Mouse (Mus musculus) adrenal gland, postnatal 36 days (tissue): Measurements from ENCODE around the gene Chmp3. TPM values are rescaled to one million over a fixed set of nuclear protein-coding genes. Genes with fewer than 3 reads are reported as not detected.

Source experiments
- DNase-seq, 2 experiments: peaks; one replicate each; pipeline ENCODE4 v3.0.0; 2021; ENCODE audit warnings: mixed read lengths in 1 of 2
- long read RNA-seq, 2 experiments: library from polyadenylated mRNA; stranded (forward); transcript quantifications; one replicate each; pipeline ENCODE4 v2.0.0; 2021; ENCODE audit warnings: borderline sequencing depth in 2 of 2
- total RNA-seq, 2 experiments: library from RNA; stranded (reverse); gene quantifications; 2 replicates each; pipeline ENCODE4 v1.2.3; 2021

Chmp3 gene
- 100 to 1,000 TPM; 121 to 126 TPM for total RNA-seq
- long read RNA-seq, experiment 1, transcript Chmp3-201 (6 exons, 2,654 nt): major isoform, 144 of 218 reads
- long read RNA-seq, experiment 1, partial matches to known transcripts: 40 of 218 reads
- long read RNA-seq, experiment 1, other reads (novel, unspliced or antisense): 33 of 218 reads
- long read RNA-seq, experiment 2, transcript Chmp3-201 (6 exons, 2,654 nt): major isoform, 43 of 56 reads
- long read RNA-seq, experiment 2, partial matches to known transcripts: 2 of 56 reads
- long read RNA-seq, experiment 2, other reads (novel, unspliced or antisense): 11 of 56 reads

DNA sequence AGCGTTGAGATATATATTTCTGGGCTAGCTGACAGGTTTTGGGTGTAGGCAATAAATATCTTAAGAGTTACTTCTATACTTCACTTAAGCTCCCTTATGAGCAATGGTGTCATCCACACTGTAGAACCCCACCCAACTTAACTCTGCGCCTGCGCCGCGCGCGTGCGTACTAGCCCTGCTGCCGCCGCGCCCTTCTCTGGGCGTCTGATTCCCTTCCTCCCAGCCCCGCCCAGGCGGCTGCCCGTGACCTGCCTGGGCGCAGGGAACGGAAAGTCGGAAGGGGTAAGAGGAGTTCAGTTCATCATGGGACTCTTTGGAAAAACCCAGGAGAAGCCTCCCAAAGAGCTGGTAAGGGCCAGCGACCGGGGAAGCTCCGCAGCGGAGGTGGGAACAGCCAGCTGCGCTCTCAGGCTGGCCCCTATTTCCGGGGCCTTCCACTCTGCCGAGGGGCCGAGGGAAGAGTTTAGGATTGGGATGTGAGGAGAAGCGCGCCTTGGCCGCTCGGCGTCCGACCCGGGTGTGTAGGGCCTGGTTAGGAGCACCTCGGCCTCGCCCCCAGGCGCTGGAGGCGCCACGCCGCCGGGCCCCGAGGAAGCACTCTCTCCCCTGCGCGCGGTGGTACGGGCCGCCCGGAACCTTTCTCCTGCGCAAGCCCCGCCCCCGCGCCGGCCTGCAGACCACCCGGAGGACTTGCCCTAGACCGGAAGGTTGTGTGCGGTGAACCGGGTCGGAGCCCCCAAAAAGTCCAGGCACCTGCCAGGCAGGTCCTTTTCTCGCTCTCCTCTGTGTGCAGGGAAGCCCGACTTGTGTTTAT lies at the start of gene Chmp3:
Chmp3 (plus strand) TSS at position 112 of the 814 bp plus-strand sequence.
- DNase-seq: peak; percentile 97 to 98

- DNase-seq: peak; percentile 64 to 71
These were observed 49.1 kb upstream of the Chmp3 start for GRCm38 (mm10) chr6:71494341-71495020.

DNA sequence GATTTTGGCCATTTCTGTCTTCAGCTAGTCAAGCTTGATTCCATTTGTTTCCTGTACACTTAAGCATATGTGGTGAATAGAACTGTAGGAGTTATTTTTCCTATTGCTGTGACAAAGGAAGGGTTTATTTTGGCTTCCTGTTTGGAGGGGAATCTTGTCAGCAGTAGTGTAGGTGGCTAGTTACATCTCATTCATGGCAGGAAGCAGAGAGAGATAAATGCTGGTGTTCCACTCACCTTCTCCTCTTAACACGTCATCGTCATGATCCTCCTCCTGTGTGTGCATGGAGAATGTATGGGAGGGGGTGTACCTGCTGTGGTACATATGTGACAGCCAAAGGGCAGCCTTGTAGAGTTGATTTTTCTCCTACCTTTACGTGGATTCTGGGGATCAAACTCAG lies 43.0 kb upstream of the Chmp3 start:
- no peak for DNase-seq

DNA sequence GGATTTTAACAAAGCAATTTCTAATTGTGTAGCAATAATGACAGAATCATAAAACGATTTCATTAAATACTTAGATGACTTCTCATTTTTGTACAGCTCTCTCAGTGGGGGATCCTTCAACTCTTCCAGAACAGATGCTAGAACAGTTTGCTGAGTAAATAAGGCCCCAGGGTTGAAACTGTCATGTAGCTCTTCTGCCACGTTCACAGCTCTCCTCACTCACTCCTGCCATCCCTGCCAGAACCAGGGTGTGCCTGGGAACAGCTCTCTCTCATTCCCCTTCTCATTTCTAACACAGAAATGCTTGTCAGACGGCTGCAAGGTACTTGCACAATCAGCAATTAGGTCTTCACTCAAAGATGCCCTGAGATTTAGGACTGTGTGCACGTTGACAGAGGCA lies 40.6 kb upstream of the Chmp3 start:
- no peak for DNase-seq

GRCm38 (mm10) chr6:71503670-71504069 lies 39.9 kb upstream of the Chmp3 start:
- DNase-seq: no peak

GRCm38 (mm10) chr6:71504091-71504490 lies 39.5 kb upstream of the Chmp3 start:
- peak; percentile 18 to 22 for DNase-seq

- no peak for DNase-seq
These were observed 37.9 kb upstream of the Chmp3 start for GRCm38 (mm10) chr6:71505671-71506070.

DNA sequence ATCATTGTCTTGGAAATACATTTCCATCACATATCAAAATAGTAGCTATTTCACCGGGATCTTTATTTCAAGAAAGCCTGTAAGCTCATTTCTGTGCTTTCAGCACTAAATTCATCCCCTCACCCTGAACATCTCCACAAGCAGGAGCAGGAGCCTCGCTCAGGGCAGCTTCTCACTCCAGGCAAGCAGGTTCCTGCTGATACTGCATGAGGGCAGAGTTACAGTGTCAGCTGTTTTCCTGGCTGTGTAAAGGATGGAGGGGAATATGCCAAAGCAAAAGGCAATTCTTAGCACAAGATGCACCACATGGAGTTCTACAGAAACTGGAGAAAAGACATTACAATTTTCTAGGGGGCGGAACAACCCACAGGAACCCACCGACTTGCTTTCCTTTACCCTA lies 24.1 kb upstream of the Chmp3 start:
- no peak for DNase-seq

GRCm38 (mm10) chr6:71525556-71525955 lies 18.0 kb upstream of the Chmp3 start:
- peak in 1 of 2 experiments; percentile 8 for DNase-seq

DNA sequence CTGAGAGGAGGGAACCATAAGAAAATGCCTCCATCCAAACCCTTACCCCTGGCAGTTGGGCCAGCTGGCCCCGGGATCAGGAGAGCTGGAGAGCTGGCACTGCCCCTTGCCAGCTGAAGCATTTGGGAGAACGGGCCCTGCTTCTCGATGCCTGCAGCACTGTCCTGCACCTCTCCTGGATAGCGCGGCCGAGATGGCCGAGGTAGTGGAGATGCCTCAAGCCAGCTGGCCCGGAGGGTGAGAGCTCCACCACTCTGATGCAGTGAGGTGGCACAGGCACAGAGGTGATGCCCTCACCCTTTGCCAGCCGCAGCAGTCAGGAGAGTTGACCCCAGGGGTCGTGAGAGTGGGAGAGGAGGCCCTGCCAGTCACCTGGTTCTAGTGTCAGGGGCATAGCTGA lies 16.5 kb upstream of the Chmp3 start:
- DNase-seq: no peak

GRCm38 (mm10) chr6:71527826-71528225 lies 15.8 kb upstream of the Chmp3 start:
- DNase-seq: no peak

DNA sequence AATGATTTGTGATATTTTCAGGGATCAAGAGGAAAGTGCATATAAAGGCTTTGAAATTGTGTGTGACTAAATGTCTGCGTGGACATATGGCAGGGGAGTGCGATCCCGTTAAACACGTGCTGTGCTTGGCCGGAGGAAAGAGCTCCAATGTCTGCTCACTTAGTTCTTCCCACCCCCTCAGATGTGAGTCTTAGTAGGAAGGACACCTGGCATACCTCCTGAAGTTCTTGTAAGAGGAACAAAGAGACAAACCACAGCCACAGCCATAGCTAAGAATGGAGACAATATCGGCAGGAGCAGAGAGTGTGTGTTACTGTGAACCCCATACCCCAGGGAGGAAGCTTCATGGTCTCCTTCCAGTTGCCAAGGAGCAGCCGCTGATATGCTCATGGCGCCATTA lies 13.4 kb upstream of the Chmp3 start:
- DNase-seq: no peak

GRCm38 (mm10) chr6:71537286-71537685 lies 6.3 kb upstream of the Chmp3 start:
- DNase-seq: peak; percentile 11 to 43

- peak; percentile 51 to 67 for DNase-seq
These were observed 11.9 kb downstream of the Chmp3 start for GRCm38 (mm10) chr6:71555507-71555951.

- no peak for DNase-seq
These were observed 13.2 kb downstream of the Chmp3 start for GRCm38 (mm10) chr6:71556826-71557225.

DNA sequence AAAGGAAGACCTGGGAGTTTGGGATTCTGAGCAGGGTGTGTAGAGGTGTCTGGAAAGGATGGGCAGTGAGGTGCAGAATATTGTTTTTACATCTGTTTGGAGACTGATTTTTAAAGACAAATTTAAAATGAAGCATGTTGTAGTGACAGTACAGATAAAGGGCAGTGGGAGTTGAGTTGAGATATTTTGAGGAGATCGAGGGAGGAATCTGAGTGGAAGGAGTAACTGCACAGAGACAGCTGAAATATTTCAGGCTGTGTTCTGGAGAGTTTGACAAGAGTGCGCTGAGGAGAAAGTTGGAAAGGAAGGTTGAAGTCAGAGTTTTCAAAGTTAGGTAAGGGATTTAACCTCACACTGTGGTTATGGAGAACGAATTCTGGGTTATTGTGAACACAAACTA lies 25.0 kb downstream of the Chmp3 start:
- no peak for DNase-seq

- DNase-seq: peak; percentile 20 to 35
These were observed 25.4 kb downstream of the Chmp3 start for GRCm38 (mm10) chr6:71569025-71569424.

- DNase-seq: no peak
These were observed 31.8 kb downstream of the Chmp3 start for GRCm38 (mm10) chr6:71575359-71575758.

GRCm38 (mm10) chr6:71579478-71579877 lies 35.9 kb downstream of the Chmp3 start:
- DNase-seq: no peak

GRCm38 (mm10) chr6:71583198-71583597 lies 39.6 kb downstream of the Chmp3 start:
- DNase-seq: no peak

- DNase-seq: no peak
These were observed 45.8 kb downstream of the Chmp3 start for GRCm38 (mm10) chr6:71589401-71589800.

DNA sequence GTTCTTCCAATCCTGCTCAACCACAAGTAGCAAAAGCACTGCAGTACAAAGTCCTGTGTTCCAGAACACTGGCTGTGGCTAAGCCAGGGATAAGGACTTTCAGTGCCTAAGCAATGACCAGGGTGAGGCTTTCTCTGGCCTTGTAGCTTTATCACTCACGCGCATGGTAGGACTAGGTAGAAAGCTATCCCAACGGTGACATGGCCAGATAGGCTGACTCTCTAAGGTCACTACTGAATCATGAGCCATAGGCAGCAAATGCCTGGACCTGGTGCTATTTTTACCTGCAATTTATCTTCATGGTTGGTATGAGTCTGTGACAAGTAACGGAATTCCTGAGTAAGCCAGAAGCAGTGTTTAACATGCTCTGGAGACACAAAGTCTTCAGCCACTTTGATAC lies 46.6 kb downstream of the Chmp3 start:
- DNase-seq: peak; percentile 20 to 25

DNA sequence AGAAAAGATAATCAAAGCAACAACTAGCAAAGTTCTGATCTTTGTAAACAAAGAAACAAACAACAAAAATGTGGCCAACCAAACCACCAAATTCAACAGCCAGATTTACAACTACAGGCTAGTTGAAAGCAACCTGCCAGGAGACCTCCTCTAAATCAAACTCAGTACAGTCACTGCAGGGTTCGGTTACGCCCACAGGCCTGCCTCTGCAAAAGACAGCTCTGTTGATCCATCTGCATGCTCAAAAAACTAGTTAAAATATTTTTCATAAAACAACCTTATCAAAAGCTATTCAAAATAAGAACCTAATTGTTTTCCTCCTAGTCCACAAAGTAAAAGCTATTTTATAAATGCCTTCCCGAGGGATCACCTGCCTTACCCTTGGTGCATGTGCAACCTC lies 64.2 kb downstream of the Chmp3 start:
- DNase-seq: no peak
